Mouse (Mus musculus) testis, adult 2 months (tissue): ENCODE results near the gene Hal.

Experiments used
- CTCF ChIP-seq: fragments of 200-500 bp; IDR thresholded peaks from 2 replicates; pipeline ENCODE4 v1.5.1; 2012; ENCODE audit warnings: low read depth, mild to moderate bottlenecking, inconsistent platforms, low read length, moderate library complexity; ENCODE audit not compliant: control insufficient read depth, insufficient read depth, insufficient replicate concordance
- POLR2A ChIP-seq: fragments of 200-500 bp; IDR thresholded peaks from 2 replicates; pipeline ENCODE4 v1.6.1; 2012; ENCODE audit warnings: low read depth, mild to moderate bottlenecking, inconsistent platforms, low read length, moderate library complexity; ENCODE audit not compliant: control insufficient read depth

- TF ChIP-seq POLR2A (no peak), CTCF (no peak)
Observed at GRCm38 (mm10) chr10:93509532-93510153, 21.1 kb downstream of the Hal start.
